Mouse (Mus musculus) erythroblast, embryonic 14.5 days (primary cell): ENCODE results near the gene Slc26a1.

Source experiments
- GATA1 ChIP-seq: IDR thresholded peaks from 2 replicates; pipeline ENCODE4 v1.6.1; 2012; ENCODE audit warnings: low read length, inconsistent platforms, mixed read lengths
- TAL1 ChIP-seq: IDR thresholded peaks from 3 replicates; pipeline ENCODE4 v1.6.1; 2012; ENCODE audit warnings: low read length, inconsistent platforms, mixed read lengths

DNA sequence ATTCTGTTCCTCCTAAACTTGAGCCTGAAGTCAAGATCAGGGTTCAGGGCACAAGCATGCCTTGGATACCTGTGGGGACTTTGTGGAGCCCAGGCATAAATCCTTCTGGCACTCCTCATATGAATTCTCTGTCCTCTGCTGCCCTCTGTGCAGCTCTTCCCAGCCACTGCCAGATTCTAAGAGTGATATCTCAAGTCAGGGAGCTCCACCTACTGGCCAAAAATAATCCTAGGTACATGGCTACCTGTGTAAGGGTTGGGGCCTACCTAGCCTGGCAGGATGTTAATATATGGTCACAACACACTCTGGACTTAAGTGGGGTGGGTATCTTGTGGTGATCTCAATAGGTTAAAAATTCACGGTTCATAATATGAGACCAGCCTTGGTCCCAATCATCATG lies 23.5 kb downstream of the Slc26a1 start:
- TF ChIP-seq GATA1: no peak
- TF ChIP-seq TAL1: no peak
